Mouse (Mus musculus) heart, embryonic 14.5 days (tissue): Measurements from ENCODE around the gene C1s2. TPM values are rescaled to one million over a fixed set of nuclear protein-coding genes. Genes with fewer than 3 reads are reported as not detected.

Source experiments
- ATAC-seq: fragments of 200-750 bp; cut with Nextera tagmentation; 2 replicates; pipeline ENCODE4 v1.8.0; 2017; ENCODE audit warnings: low read depth, moderate TSS enrichment; ENCODE audit not compliant: insufficient number of reproducible peaks, insufficient read depth, low FRiP score
- H3K27ac ChIP-seq, 2 experiments: fragments of 200-500 bp in 1 of 2; fragments of 300-500 bp in 1 of 2; sonication (generic) in 1 of 2; replicated peaks in 1 of 2; 2 replicates each; pipeline ENCODE4 v1.5.1; 2012 to 2014; ENCODE audit warnings: low read depth in 2 of 2, low read length in 2 of 2, control low read depth in 1 of 2, mild to moderate bottlenecking in 1 of 2, mixed read lengths in 1 of 2; ENCODE audit not compliant: control insufficient read depth in 1 of 2, insufficient read depth in 1 of 2
- H3K27me3 ChIP-seq: fragments of 300-500 bp; sonication (generic); 2 replicates; pipeline ENCODE4 v1.6.1; 2014; ENCODE audit warnings: mild to moderate bottlenecking, low read length, control low read depth; ENCODE audit not compliant: control insufficient read depth, insufficient read depth
- H3K36me3 ChIP-seq: fragments of 300-500 bp; sonication (generic); 2 replicates; pipeline ENCODE4 v1.6.1; 2014; ENCODE audit warnings: mild to moderate bottlenecking, control low read depth, low read length, mixed read lengths; ENCODE audit not compliant: control insufficient read depth, insufficient read depth
- H3K4me1 ChIP-seq, 2 experiments: fragments of 200-500 bp in 1 of 2; fragments of 300-500 bp in 1 of 2; sonication (generic) in 1 of 2; 2 replicates each; pipeline ENCODE4 v1.6.1; 2012 to 2014; ENCODE audit warnings: low read length in 2 of 2, control low read depth in 1 of 2, mixed read lengths in 1 of 2; ENCODE audit not compliant: control insufficient read depth in 2 of 2, insufficient read depth in 2 of 2
- H3K4me2 ChIP-seq: fragments of 300-500 bp; sonication (generic); 2 replicates; pipeline ENCODE4 v1.6.1; 2014; ENCODE audit warnings: mild to moderate bottlenecking, low read length
- H3K4me3 ChIP-seq, 2 experiments: fragments of 200-500 bp in 1 of 2; fragments of 300-500 bp in 1 of 2; sonication (generic) in 1 of 2; 2 replicates each; pipeline ENCODE4 v1.5.1; 2012 to 2014; ENCODE audit warnings: low read length in 2 of 2, mild to moderate bottlenecking in 2 of 2, control low read depth in 1 of 2, low read depth in 1 of 2, moderate library complexity in 1 of 2; ENCODE audit not compliant: control insufficient read depth in 1 of 2, insufficient read depth in 1 of 2
- H3K9ac ChIP-seq: fragments of 300-500 bp; sonication (generic); 2 replicates; pipeline ENCODE4 v1.6.1; 2014; ENCODE audit warnings: mild to moderate bottlenecking, low read length
- H3K9me3 ChIP-seq: fragments of 300-500 bp; sonication (generic); 2 replicates; pipeline ENCODE4 v1.6.1; 2016; ENCODE audit warnings: low read length, control low read depth; ENCODE audit not compliant: control insufficient read depth
- WGBS: fragments of 180-500 bp; shearing (Covaris S2); extraction: QIAGEN DNeasy Blood & Tissue Kit; methylation state at CpG from one replicate; pipeline ENCODE4 v1.1.7; 2014; 5-methylcytosine and 5-hydroxymethylcytosine counted together
- polyA plus RNA-seq: library from polyadenylated mRNA; unstranded; fragments of >200 nt; fragmentation: Nextera tagmentation; extraction: Ambion mirVana; gene quantifications from 2 replicates; pipeline ENCODE4 v1.2.1, GENCODE M21; 2014

C1s2 gene
- polyA plus RNA-seq, 1 experiment from 2014 or later = not detected

DNA sequence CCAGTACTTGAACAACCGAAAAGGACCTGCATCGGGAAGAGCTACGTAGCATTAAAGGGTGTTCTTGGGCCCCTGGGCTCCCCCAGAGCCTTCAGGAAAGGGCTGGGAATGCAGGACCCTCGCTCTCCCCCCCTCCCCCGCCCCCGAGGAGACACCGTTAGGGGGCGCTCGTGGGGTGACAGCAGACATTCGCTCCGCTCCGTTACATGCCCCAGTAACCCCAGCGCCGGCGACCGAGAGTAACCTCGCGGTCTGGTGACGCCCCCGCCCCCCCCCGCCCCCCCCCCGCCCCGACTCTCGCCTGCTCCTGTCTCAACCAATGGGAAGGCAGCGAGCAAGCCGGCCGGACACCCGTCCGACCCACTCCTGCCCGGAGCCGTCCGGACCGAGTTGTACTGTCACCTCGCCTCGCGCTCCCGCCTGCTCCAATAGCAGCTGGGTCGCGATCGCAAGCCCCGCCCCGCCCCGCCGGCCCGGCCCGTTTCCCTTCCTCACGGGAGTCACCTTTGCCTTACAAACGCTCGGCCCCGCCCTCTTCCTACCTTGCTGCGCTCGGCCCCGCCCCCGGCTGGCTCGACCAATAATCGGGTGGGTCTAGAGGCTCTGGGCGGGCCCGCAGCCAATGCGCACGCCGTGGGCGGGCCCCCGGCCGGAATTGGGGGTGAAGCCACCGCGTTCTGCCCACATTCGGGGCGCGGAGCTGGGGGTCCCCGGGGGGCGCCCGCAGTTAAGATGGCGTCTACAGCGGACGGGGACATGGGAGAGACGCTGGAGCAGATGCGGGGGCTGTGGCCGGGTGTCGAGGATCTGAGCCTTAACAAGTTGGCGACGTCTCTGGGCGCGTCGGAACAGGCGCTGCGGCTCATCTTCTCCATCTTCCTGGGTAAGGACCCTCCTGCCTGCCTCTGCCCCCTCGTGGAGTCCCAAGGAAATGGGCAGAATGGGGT, 26.9 kb upstream of the C1s2 start, which contains the start of gene Lpcat3:
Gene Lpcat3, plus strand, starts transcription at position 551 of the 947 bp plus-strand sequence.
- peak within 1 kb of the TSS; percentile 71 to 83 for H3K27ac ChIP-seq
- H3K9me3 ChIP-seq = no peaks in the 10 kb centered on the region
- no peaks in the 10 kb centered on the region for H3K27me3 ChIP-seq
- H3K4me2 ChIP-seq = peak within 1 kb of the TSS; percentile 77
- 1% methylated on average over 68 of the region's 87 CpGs for WGBS
- peak; percentile 99 for ATAC-seq
- peaks cover 0 to 7% of the 10 kb centered on the region in 2 experiments; a peak in 3 of 4 replicates for H3K4me1 ChIP-seq
- H3K9ac ChIP-seq = peak within 1 kb of the TSS; percentile 69
- no peaks in the 10 kb centered on the region; the same call in 1 of the 2 replicates for H3K36me3 ChIP-seq
- H3K4me3 ChIP-seq = peak within 1 kb of the TSS; percentile 69 to 94

DNA sequence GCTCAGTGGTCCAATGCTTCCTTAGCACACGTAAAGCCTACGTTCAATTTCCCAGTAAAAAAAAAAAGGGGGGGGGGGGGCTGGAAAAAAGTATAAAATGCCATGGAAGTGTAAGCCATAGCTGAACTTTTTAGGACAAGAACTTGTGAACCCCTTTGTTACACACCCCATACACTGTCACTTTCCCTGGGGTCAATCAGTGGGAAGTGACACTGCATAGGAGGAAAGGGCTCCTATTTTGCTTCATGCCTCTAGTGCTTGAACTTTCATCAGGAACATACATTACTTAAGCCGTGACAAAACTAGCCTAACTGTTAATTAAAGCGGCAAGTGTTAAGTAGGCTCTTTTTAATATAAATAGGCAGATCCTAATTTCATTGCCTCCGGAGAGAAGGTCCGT, 26.1 kb upstream of the C1s2 start:
- ATAC-seq = no peak
- 27% methylated on average over 6 of the region's 6 CpGs for WGBS

GRCm38 (mm10) chr6:124661156-124661806, 25.4 kb upstream of the C1s2 start:
- Histone ChIP-seq H3K9me3 (no peaks in the 10 kb centered on the region), H3K4me1 (peaks cover 0 to 7% of the 10 kb centered on the region in 2 experiments; a peak in 3 of 4 replicates), H3K36me3 (no peaks in the 10 kb centered on the region; the same call in 1 of the 2 replicates), H3K27me3 (no peaks in the 10 kb centered on the region), H3K9ac (no peak overlapping the region), H3K27ac (no peak overlapping the region), H3K4me3 (no peak overlapping the region), H3K4me2 (no peak overlapping the region)
- no peak for ATAC-seq
- WGBS = 95% methylated on average over 4 of the region's 4 CpGs

More for the DNA sequence above, 26.1 kb upstream of the C1s2 start:
- no peaks in the 10 kb centered on the region for H3K27me3 ChIP-seq
- H3K4me3 ChIP-seq = peak overlapping the region; percentile 69 to 94
- H3K27ac ChIP-seq = peak overlapping the region; percentile 71 to 83
- H3K9me3 ChIP-seq = no peaks in the 10 kb centered on the region
- H3K9ac ChIP-seq = peak overlapping the region; percentile 69
- H3K36me3 ChIP-seq = no peaks in the 10 kb centered on the region; the same call in 1 of the 2 replicates
- peaks cover 0 to 7% of the 10 kb centered on the region in 2 experiments; a peak in 3 of 4 replicates for H3K4me1 ChIP-seq
- peak overlapping the region; percentile 77 for H3K4me2 ChIP-seq

- no peak overlapping the region for H3K27ac ChIP-seq
- ATAC-seq = no peak
- no peaks in the 10 kb centered on the region for H3K36me3 ChIP-seq
- H3K4me1 ChIP-seq = no peaks in the 10 kb centered on the region; a peak in 1 of 4 replicates
- no peak overlapping the region for H3K4me2 ChIP-seq
- H3K9me3 ChIP-seq = no peaks in the 10 kb centered on the region
- H3K4me3 ChIP-seq = no peak overlapping the region
- 61% methylated on average over 2 of the region's 2 CpGs for WGBS
- H3K27me3 ChIP-seq = no peaks in the 10 kb centered on the region
- no peak overlapping the region for H3K9ac ChIP-seq
Measured at GRCm38 (mm10) chr6:124658067-124658466, 22.2 kb upstream of the C1s2 start.

- Histone ChIP-seq H3K27ac (no peak overlapping the region), H3K4me1 (no peaks in the 10 kb centered on the region), H3K27me3 (no peaks in the 10 kb centered on the region), H3K4me2 (no peak overlapping the region), H3K9me3 (no peaks in the 10 kb centered on the region), H3K9ac (no peak overlapping the region), H3K4me3 (no peak overlapping the region), H3K36me3 (no peaks in the 10 kb centered on the region)
- WGBS = 48% methylated on average over 6 of the region's 6 CpGs
- ATAC-seq = no peak
Measured at GRCm38 (mm10) chr6:124655893-124656292, 20.0 kb upstream of the C1s2 start.

DNA sequence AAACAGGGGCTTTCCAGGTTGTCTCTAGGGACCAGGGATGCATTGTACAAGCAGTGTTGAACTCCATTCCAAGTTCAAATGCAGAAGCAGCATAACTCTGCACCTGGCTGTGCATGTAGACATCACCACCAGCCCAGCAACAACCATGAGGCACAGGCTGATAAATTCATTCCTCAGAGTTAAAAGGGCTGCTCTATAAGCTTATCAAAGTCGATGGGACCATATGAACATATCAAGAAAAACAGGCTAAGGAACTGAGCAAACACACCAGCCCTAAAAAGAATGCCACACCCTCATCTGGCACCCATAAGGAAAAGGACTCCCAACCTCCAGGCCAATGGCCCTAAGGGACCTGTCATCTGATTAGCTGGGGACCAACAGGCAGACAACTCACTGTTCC, 10.5 kb upstream of the C1s2 start:
- 54% methylated on average over 1 of the region's 1 CpGs for WGBS

DNA sequence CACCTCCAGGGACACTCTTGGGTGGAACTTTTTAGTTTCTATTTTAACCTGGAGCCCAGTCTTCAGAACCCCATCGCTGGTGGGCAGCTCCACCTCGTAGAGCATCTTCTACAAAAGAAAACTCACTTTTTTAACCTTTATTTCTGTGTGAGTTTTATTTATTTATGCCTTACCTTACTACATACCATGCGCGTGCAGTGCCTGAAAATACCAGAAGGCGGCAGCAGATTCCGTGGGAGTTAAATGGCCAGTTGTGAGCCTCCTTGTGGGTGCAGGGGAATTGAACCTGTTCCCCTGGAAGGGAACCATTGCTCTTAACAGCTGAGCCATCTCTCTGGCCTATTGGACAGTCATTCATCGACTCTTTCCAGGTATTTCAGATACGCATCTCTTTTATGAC, 5.1 kb upstream of the C1s2 start:
- Histone ChIP-seq H3K4me3 (no peak overlapping the region), H3K4me2 (no peak overlapping the region), H3K27me3 (no peaks in the 10 kb centered on the region), H3K9ac (no peak overlapping the region), H3K9me3 (no peaks in the 10 kb centered on the region), H3K4me1 (no peaks in the 10 kb centered on the region), H3K27ac (no peak overlapping the region), H3K36me3 (no peaks in the 10 kb centered on the region)
- 35% methylated on average over 8 of the region's 8 CpGs for WGBS
- no peak for ATAC-seq

More for the DNA sequence above, 10.5 kb upstream of the C1s2 start:
- Histone ChIP-seq H3K27me3 (no peaks in the 10 kb centered on the region), H3K9me3 (no peaks in the 10 kb centered on the region), H3K9ac (no peak overlapping the region), H3K4me1 (no peaks in the 10 kb centered on the region), H3K27ac (no peak overlapping the region), H3K4me3 (no peak overlapping the region), H3K36me3 (no peaks in the 10 kb centered on the region), H3K4me2 (no peak overlapping the region)
- ATAC-seq = no peak
